Mouse (Mus musculus) hindbrain, embryonic 10.5 days (tissue): ENCODE measurements around the gene Ep400. TPM values are rescaled to one million over a fixed set of nuclear protein-coding genes. Genes with fewer than 3 reads are reported as not detected.
A peak's percentile ranks its signal among the peaks of the same experiment; 100 is the strongest.

Experiments
- DNase-seq: peaks from one replicate; pipeline ENCODE4 v3.0.0-alpha.2; 2017; ENCODE audit warnings: low spot score
- H3K27ac ChIP-seq: fragments of 300-500 bp; sonication (generic); 2 replicates; pipeline ENCODE4 v1.5.1; 2016; ENCODE audit warnings: mild to moderate bottlenecking, moderate library complexity
- H3K27me3 ChIP-seq: fragments of 300-500 bp; sonication (generic); 2 replicates; pipeline ENCODE4 v1.6.1; 2016; ENCODE audit warnings: mild to moderate bottlenecking; ENCODE audit not compliant: poor library complexity, insufficient read depth, severe bottlenecking
- H3K36me3 ChIP-seq: fragments of 300-500 bp; sonication (generic); 2 replicates; pipeline ENCODE4 v1.6.1; 2016; ENCODE audit warnings: mild to moderate bottlenecking, moderate library complexity
- H3K4me1 ChIP-seq: fragments of 300-500 bp; sonication (generic); replicated peaks from 2 replicates; pipeline ENCODE4 v1.6.1; 2016; ENCODE audit warnings: mild to moderate bottlenecking
- H3K4me3 ChIP-seq: fragments of 300-500 bp; sonication (generic); 2 replicates; pipeline ENCODE4 v1.5.1; 2016; ENCODE audit warnings: mild to moderate bottlenecking, moderate library complexity
- H3K9me3 ChIP-seq: fragments of 300-500 bp; sonication (generic); 2 replicates; pipeline ENCODE4 v1.6.1; 2016; ENCODE audit warnings: mild to moderate bottlenecking, moderate library complexity
- WGBS: fragments of 180-500 bp; shearing (Covaris S2); methylation state at CpG from one replicate; pipeline ENCODE4 v1.1.7; 2016; 5-methylcytosine and 5-hydroxymethylcytosine counted together
- polyA plus RNA-seq: library from polyadenylated mRNA; unstranded; fragments of >200 nt; fragmentation: Nextera tagmentation; extraction: Ambion mirVana; gene quantifications from 2 replicates; pipeline ENCODE4 v1.2.1, GENCODE M21; 2016

The Ep400 gene
- polyA plus RNA-seq, 1 experiment from 2014 or later, result 68.6 TPM

DNA sequence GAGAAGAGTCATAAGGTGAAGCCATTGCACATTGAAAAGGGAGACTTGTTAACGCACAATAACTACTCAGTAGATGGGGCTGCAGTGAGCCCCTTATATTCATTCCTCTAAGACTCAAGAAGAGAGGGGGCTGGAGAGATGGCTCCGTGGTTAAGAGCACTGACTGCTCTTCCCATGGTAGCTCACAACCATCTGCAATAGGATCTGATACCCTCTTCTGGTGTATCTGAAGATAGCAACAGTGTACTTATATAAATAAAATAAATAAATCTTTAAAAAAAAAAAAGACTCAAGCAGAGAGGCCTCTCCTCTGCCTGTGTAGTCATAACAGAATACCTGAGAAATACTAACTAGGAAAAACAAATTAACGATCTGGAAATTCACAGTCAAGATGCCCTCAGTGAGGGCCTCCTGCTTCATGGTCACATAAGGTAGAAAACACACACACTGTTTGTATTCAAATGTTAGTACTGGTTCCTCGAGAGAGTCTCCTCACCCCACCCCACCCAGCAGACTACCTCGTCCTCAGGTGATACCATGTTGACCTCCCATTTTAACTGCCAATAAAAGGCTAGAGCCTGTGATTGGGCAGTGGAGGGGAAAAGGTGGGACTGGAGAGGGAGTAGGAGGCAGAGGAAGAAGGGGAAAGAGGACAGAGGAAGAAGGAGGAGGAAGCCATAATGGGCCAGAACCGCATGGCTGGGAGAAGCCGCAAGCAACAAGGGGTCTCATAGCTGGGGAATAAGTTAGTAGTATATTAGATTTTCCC is 132.0 kb downstream of the Ep400 start:
- DNase-seq, result no peak
- 0 out of 2 replicates have a peak, but pooled peaks cover 5% of the 10 kb centered on the region for H3K4me1 ChIP-seq
- WGBS, result 82% methylated on average over 7 of the region's 7 CpGs
- peaks cover 7% of the 10 kb centered on the region; the same call in 1 of the 2 replicates for H3K27me3 ChIP-seq
- no peak overlapping the region for H3K27ac ChIP-seq
- 0 out of 2 replicates have a peak, but pooled peaks cover 6% of the 10 kb centered on the region for H3K9me3 ChIP-seq
- H3K36me3 ChIP-seq, result no peaks in the 10 kb centered on the region
- no peak overlapping the region for H3K4me3 ChIP-seq

DNA sequence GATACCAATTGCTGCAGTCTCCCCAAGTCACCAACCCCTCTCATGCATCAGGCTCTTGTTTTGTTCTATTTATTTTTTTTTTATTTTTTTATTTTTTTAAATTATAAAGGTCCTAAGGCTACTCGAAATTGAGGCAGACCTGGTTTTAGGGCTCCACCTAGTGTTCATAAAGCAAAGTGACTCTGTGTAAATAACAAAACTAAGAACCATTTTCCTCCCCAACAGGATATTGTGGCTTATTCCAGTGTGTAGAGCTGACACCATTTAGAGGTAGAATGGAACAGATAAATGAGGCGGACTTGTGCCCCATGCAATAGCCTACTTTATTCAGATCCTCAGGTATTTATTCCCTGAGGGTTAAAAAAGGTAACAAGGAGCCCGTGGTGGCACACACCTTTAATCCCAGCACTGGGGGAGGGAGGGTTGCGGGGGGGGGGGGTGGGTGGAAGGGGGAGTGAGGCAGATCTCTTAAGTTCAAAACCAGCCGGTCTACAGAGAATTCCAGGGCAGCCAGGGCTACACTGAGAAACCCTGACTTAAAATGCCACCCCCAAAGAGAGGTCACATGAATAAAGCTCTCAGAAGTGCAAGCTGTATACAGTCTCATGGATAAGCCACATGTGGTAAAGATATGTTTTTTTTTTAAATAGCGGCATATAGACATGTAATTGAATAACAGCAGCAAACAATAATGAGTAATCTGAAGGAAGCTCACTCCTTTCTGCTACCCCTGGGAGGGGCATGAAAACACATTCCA is 134.4 kb downstream of the Ep400 start:
- no peak for DNase-seq
- 0 out of 2 replicates have a peak, but pooled peaks cover 5% of the 10 kb centered on the region for H3K4me1 ChIP-seq
- no peak overlapping the region for H3K27ac ChIP-seq
- no peaks in the 10 kb centered on the region for H3K9me3 ChIP-seq
- 48% methylated on average over 6 of the region's 6 CpGs for WGBS
- H3K36me3 ChIP-seq, result no peaks in the 10 kb centered on the region
- peaks cover 7% of the 10 kb centered on the region; the same call in 1 of the 2 replicates for H3K27me3 ChIP-seq
- no peak overlapping the region for H3K4me3 ChIP-seq

DNA sequence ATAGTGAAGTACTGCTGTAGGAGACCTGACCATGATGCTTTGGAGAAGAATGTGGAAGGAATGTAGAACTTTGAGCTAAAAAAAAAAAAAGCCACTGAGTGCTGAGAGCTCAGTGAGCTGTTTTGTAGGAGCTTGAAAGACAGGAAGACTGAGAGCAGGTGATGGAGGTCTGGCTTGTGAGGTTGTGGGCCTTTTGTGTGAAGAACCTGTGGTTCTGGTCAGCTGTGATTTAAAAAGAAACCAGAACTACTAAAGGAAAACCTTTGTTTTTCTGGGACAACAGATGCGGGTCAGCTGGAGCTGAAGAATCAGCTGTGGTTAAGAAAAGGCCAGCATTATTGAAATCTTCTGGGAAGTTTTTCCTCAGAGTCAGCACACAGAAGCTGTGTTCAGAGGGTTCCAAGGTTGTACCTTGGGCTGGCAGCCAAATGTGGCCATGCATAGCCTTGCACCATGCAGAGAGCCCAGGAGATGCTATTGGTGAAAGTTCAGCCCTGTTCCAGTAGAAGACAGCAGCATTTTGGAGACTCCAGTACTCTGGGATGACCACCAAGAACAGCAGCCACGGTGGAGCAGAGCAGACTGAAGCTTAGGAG is 140.9 kb downstream of the Ep400 start:
- no peak overlapping the region for H3K27ac ChIP-seq
- 90% methylated on average over 2 of the region's 2 CpGs for WGBS
- H3K9me3 ChIP-seq, result no peaks in the 10 kb centered on the region

DNA sequence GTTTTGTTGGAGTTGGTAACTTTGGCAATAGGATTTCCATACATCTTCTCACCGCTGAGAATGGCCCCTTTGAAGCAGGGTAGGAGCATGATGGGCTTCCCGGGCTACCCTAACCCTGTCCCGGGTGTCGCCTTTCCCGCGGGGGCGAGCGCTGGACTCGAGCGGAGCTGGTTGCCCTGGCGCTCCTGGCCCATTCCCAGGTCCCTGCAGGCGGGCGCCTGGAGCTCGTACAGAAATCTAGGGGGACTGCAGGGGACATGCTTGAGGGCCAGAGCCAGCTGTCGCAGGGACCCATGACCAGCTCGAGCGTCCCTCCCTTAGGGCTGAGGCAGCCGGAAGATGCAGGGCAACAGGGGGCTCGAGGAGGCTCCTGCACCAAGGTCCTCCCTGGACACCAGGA is 142.4 kb downstream of the Ep400 start:
- Histone ChIP-seq H3K4me3 (peak overlapping the region; percentile 27; the same call in 1 of the 2 replicates), H3K4me1 (peaks cover 6% of the 10 kb centered on the region), H3K36me3 (no peaks in the 10 kb centered on the region), H3K27ac (no peak overlapping the region), H3K9me3 (no peaks in the 10 kb centered on the region), H3K27me3 (0 out of 2 replicates have a peak, but pooled peaks cover 4% of the 10 kb centered on the region)
- WGBS, result 26% methylated on average over 19 of the region's 19 CpGs
- no peak for DNase-seq

More for the DNA sequence above, 140.9 kb downstream of the Ep400 start:
- Histone ChIP-seq H3K4me1 (peaks cover 6% of the 10 kb centered on the region), H3K4me3 (no peak overlapping the region), H3K36me3 (no peaks in the 10 kb centered on the region), H3K27me3 (0 out of 2 replicates have a peak, but pooled peaks cover 4% of the 10 kb centered on the region)
- no peak for DNase-seq

DNA sequence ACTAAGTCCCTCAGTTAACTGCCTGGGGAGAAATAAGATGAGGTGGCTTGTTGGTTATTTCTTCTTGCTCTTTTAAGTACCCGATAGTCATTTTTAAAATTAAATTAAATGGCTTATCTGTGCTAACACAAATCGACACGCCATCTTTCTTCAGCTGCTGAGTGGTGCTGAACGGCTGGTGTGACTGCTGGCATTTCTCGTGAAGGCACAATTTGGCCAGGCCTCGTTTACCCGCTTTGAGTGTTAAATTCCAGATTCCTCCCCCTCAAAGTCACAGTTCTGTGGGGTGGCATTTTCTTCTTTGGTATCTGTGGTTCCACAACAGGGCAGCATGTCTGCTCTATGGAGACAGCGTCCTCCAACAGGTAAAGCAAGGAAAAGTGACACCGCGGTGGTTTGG is 143.2 kb downstream of the Ep400 start:
- DNase-seq, result no peak
- Histone ChIP-seq H3K4me1 (peaks cover 6% of the 10 kb centered on the region), H3K27me3 (0 out of 2 replicates have a peak, but pooled peaks cover 4% of the 10 kb centered on the region), H3K4me3 (no peak overlapping the region), H3K9me3 (no peaks in the 10 kb centered on the region), H3K27ac (no peak overlapping the region), H3K36me3 (no peaks in the 10 kb centered on the region)
- 78% methylated on average over 10 of the region's 10 CpGs for WGBS

DNA sequence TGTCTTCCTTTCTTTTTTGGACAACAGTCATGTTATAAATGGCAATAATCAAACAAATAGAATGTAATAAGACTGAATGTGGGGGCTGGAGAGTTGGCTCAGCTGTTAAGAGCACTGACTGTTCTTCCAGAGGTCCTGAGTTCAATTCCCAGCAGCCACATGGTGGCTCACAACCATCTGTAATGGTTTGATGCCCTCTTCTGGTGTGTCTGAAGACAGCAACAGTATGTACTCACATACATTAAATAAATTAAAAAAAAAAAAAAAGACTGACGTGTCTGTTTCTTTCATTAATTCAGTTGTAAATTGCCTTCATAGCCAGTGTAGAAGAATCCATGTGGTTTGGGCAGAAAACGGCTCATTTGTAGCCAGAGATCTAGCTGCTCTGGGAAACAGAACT is 146.2 kb downstream of the Ep400 start:
- DNase-seq, result no peak
- Histone ChIP-seq H3K4me1 (peaks cover 6% of the 10 kb centered on the region), H3K27ac (no peak overlapping the region), H3K36me3 (no peaks in the 10 kb centered on the region), H3K27me3 (0 out of 2 replicates have a peak, but pooled peaks cover 4% of the 10 kb centered on the region), H3K4me3 (no peak overlapping the region), H3K9me3 (no peaks in the 10 kb centered on the region)
- WGBS, result 79% methylated on average over 2 of the region's 2 CpGs

DNA sequence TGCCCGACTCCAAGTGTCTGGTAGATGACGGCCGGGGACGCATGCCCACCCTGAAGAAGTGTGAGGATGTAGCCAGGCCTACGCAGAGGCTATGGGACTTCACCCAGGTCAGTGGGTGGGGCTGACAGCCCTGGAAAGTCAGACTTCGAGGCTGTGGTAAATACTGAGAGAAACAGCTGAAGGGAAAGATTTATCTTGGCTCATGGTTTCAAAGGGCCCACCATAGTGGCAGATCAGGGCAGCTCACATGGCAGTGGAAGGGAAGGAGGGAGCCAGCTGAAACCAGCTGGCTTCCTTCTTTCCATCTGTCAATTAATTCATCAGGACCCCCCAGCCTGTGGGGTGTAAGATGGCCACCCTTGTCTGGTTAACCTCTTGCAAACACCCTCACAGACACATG is 151.3 kb downstream of the Ep400 start:
- Histone ChIP-seq H3K27ac (no peak overlapping the region), H3K27me3 (no peaks in the 10 kb centered on the region), H3K9me3 (no peaks in the 10 kb centered on the region), H3K36me3 (no peaks in the 10 kb centered on the region), H3K4me3 (no peak overlapping the region), H3K4me1 (no peaks in the 10 kb centered on the region)
- 92% methylated on average over 6 of the region's 6 CpGs for WGBS
- no peak for DNase-seq

Other genes starting within 250 kb of the Ep400 start
- gene Galnt9, start 226.4 kb downstream of the Ep400 start, polyA plus RNA-seq, result 4.5 and 6.4 TPM in 2 replicates
- 78.6 and 81.2 TPM in 2 replicates for gene Noc4l, start 117.3 kb downstream of the Ep400 start, polyA plus RNA-seq
- gene Ddx51, start 117.3 kb downstream of the Ep400 start, polyA plus RNA-seq, result 25.7 and 33.7 TPM in 2 replicates
- 29.8 and 37.8 TPM in 2 replicates for gene Pus1, start 9.9 kb upstream of the Ep400 start, polyA plus RNA-seq
- 24.5 and 28.1 TPM in 2 replicates for gene Ulk1, start 39.4 kb upstream of the Ep400 start, polyA plus RNA-seq
- gene Hscb, start 69.1 kb upstream of the Ep400 start, polyA plus RNA-seq, result 22.8 and 23.0 TPM in 2 replicates
- 31.0 and 43.8 TPM in 2 replicates for gene Chek2, start 69.3 kb upstream of the Ep400 start, polyA plus RNA-seq
- 10.9 and 14.5 TPM in 2 replicates for gene Ttc28, start 109.1 kb upstream of the Ep400 start, polyA plus RNA-seq